Mouse (Mus musculus): Measurements from ENCODE around the gene Rbks. TPM values are rescaled to one million over a fixed set of nuclear protein-coding genes. Genes with fewer than 3 reads are reported as not detected.
A peak's percentile ranks its signal among the peaks of the same experiment; 100 is the strongest.

The Rbks gene
- 8.0 TPM in 2 replicates for polyA plus RNA-seq (2015; fragmentation: Nextera tagmentation; extraction: Ambion mirVana)

DNA sequence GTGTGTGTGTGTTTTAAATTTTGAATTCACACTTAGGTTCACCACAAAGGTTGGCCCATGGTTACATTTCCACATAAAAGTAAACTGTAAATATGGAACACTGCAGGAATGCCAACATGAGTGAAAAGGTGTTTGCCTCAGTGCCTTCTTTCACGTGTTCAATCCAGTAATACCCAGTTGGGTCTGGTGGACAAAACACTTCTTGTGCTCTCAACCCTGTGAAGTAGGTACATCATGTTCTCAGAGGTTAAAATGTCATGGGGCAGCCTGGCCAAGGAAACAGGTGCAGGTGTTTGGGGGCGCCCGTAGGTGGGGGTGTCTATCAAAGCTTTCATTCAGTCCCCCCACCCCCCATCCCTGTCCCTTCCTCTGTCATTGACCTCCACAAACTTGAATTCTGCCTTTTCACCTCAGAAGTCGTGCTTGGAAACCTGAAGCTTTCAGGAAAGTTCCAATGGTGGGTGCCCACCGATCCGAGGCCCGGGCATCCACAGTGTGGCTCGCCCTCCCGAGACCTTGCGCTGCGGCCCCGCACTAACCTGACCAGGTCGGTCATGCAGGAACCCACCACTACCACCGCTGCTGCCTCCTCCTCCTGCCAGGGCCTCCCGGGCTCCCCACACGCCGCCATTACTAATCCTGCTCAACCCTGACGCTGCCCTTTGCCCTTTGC is at the start of gene Rbks:
Gene Rbks, minus strand, starts transcription at position 657 of the 673 bp plus-strand sequence.
- peak within 1 kb of the TSS; percentile 97 for H3K27ac ChIP-seq
- whole genome bisulfite sequencing, result 7% methylated on average over 18 of the region's 18 CpGs
- no peak for ATAC-seq (ENCODE audit: insufficient read depth, low FRiP score, low read depth)
- peak within 1 kb of the TSS; percentile 79 for H3K4me2 ChIP-seq
- peak within 1 kb of the TSS; percentile 86 for H3K9ac ChIP-seq
- no peaks in the 10 kb centered on the region for H3K9me3 ChIP-seq
- H3K4me1 ChIP-seq, result peaks cover 4% of the 10 kb centered on the region; the same call in 1 of the 2 replicates
- no peaks in the 10 kb centered on the region for H3K27me3 ChIP-seq (replicated peaks)
- no peaks in the 10 kb centered on the region for H3K36me3 ChIP-seq
- H3K4me3 ChIP-seq (replicated peaks), result peak within 1 kb of the TSS; percentile 90

DNA sequence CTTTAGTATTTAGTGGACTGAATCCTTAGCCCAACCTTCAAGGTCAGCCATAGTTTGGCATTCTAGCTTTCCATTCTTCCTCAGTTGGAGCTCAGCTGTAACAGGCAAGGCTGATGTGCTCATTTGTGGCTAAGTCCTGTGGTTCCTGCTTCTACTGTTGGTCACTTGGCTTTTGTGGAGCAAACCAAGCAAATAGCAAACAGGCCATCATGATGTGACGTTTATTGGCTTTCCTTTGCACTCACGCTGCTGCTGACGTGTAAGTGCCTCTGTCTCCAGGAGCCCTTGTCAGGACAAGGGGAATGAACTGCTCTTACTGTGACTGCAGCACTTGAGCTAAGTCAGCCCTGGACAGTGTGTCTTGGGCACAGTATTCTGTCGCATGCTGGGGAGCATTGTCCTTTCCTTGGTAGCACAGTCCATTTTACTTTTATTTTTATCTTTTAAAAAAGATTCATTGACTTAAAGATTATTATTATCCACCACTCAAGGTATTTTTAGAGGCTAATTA is 45.1 kb upstream of the Rbks start:
- Histone ChIP-seq H3K9ac (no peak overlapping the region), H3K36me3 (no peaks in the 10 kb centered on the region), H3K4me3 (replicated peaks) (no peak overlapping the region), H3K27me3 (replicated peaks) (no peaks in the 10 kb centered on the region), H3K4me1 (no peaks in the 10 kb centered on the region), H3K9me3 (no peaks in the 10 kb centered on the region), H3K4me2 (no peak overlapping the region), H3K27ac (no peak overlapping the region)
- 73% methylated on average over 4 of the region's 4 CpGs for WGBS
- ATAC-seq (ENCODE audit: insufficient read depth, low FRiP score, low read depth), result no peak

DNA sequence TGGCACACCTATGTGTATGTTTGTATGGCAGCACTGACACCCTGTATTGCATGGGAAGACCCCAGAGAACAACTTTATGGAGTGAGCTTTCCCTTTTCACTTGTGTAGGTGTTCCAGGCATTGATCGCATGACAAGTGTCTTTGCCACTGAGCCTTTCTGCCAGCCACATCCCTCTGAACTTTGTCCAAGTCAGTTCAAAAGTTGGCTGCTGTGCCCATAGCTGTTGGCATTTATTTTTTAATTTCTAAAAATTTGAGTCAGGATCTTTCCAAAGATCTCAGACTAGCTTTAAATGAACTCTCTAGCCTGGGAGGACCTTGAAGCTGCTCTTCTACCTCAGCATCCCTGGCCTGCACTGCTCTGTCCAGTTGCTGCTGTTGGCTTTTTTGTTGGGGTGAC is 44.5 kb upstream of the Rbks start:
- no peaks in the 10 kb centered on the region for H3K27me3 ChIP-seq (replicated peaks)
- H3K9me3 ChIP-seq, result no peaks in the 10 kb centered on the region
- ATAC-seq (ENCODE audit: insufficient read depth, low FRiP score, low read depth), result no peak
- no peaks in the 10 kb centered on the region for H3K4me1 ChIP-seq
- H3K4me3 ChIP-seq (replicated peaks), result no peak overlapping the region
- no peak overlapping the region for H3K4me2 ChIP-seq
- no peak overlapping the region for H3K27ac ChIP-seq
- H3K9ac ChIP-seq, result no peak overlapping the region
- no peaks in the 10 kb centered on the region for H3K36me3 ChIP-seq
- WGBS, result 95% methylated on average over 1 of the region's 1 CpGs

DNA sequence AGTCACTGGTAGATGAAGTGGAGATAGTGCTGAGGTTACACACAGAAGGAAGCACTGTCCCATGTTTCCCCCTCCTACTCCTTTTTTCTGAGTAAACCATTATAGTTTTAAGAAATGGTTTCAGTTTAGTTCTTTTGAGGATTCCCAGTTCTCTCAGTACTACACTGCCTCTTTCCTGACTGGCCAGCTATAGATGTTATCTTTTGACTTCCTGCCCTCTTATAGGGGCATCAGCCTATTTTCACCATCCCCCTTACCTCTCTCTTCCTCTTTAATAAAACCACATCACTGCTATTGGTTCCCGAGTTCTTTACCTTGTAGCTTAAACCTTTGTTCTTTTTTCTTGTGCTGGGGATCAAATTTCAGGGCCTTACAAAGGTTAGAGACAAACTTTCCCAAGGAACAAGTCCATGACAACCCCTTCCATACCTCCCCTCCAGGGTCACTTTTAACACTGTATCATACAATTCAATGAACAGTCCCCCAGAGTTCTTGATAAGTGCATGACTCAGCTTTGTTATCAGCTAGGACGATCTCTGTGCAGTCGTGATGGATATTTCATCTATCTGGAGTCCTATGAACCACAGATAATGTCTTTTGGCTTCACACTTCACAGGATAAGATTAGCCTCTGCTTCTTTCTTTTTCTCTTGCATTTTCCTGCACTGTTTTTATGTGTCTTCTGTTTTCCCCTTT is 35.4 kb upstream of the Rbks start:
- no peaks in the 10 kb centered on the region for H3K4me1 ChIP-seq
- no peak for ATAC-seq (ENCODE audit: insufficient read depth, low FRiP score, low read depth)
- H3K36me3 ChIP-seq, result no peaks in the 10 kb centered on the region
- no peak overlapping the region for H3K4me3 ChIP-seq (replicated peaks)
- H3K9ac ChIP-seq, result no peak overlapping the region
- H3K4me2 ChIP-seq, result no peak overlapping the region
- WGBS, result 28% methylated on average over 3 of the region's 3 CpGs
- no peaks in the 10 kb centered on the region for H3K27me3 ChIP-seq (replicated peaks)
- H3K27ac ChIP-seq, result no peak overlapping the region
- no peaks in the 10 kb centered on the region for H3K9me3 ChIP-seq

DNA sequence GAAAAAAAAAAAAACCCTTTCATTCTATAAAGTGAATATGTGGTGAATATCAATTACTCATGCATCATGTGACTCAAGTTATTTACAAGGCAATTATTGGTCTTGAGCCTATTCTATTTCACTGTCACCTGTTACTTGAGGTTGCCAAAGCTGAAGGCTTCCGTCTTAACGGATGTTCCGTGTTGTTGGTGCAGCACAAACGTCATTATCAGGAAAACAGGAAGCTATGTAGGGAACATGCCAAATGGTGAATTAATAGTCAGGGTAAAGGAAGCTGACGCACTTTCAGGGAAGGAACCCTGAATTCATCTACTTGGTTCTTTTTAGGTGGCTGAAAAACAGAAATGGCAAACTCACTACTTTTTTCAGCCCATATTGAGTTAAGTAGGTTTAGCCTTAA is 30.0 kb upstream of the Rbks start:
- H3K9ac ChIP-seq, result no peak overlapping the region
- no peaks in the 10 kb centered on the region for H3K4me1 ChIP-seq
- ATAC-seq (ENCODE audit: insufficient read depth, low FRiP score, low read depth), result no peak
- no peak overlapping the region for H3K4me2 ChIP-seq
- H3K27me3 ChIP-seq (replicated peaks), result no peaks in the 10 kb centered on the region
- no peak overlapping the region for H3K27ac ChIP-seq
- H3K9me3 ChIP-seq, result no peaks in the 10 kb centered on the region
- H3K36me3 ChIP-seq, result no peaks in the 10 kb centered on the region
- 69% methylated on average over 5 of the region's 5 CpGs for whole genome bisulfite sequencing
- no peak overlapping the region for H3K4me3 ChIP-seq (replicated peaks)

DNA sequence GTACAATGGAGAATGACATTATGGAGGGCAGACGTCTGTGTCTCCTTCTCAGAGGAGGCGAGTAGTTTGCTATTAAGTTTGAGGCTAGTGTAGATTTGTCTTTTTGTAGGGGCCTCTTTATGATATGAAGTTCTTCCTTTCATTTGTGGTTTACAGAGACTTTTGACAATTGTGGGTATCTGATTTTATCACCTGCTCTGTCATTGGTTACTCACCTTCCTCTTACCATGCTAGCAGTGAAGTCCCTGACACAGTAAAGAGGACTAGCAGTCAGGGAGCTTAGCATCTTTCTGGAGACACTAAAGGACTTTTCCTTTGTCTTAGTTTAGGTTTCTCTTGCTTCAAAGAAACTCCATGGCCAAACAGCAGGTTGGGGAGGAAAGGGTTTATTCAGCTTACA is 28.5 kb upstream of the Rbks start:
- no peak overlapping the region for H3K27ac ChIP-seq
- no peaks in the 10 kb centered on the region for H3K4me1 ChIP-seq
- H3K27me3 ChIP-seq (replicated peaks), result no peaks in the 10 kb centered on the region
- H3K9ac ChIP-seq, result no peak overlapping the region
- H3K4me3 ChIP-seq (replicated peaks), result no peak overlapping the region
- no peaks in the 10 kb centered on the region for H3K36me3 ChIP-seq
- H3K9me3 ChIP-seq, result no peaks in the 10 kb centered on the region
- no peak overlapping the region for H3K4me2 ChIP-seq
- WGBS, result 77% methylated on average over 2 of the region's 2 CpGs
- no peak for ATAC-seq (ENCODE audit: insufficient read depth, low FRiP score, low read depth)

DNA sequence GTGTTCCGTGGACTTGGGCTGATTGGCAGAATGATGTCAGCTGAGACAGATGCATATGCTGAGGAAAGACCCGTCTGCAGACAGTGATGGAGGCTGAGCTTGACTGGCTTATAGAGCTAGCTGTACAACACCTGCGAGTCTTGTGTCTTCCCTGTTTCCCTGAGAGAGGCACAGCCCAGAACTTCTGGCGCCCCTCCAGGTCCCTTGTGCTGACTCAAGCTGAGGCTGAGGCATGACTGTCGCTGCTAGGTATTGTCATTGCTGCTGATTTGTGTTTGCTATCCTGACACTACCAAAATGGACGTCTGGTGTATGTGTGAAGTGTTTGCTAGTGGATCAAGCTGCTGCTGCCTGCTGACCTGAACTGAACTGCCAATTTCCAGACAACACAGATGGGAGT is 27.1 kb upstream of the Rbks start:
- Histone ChIP-seq H3K4me3 (replicated peaks) (no peak overlapping the region), H3K4me1 (no peaks in the 10 kb centered on the region), H3K27ac (no peak overlapping the region), H3K36me3 (no peaks in the 10 kb centered on the region), H3K4me2 (no peak overlapping the region), H3K9ac (no peak overlapping the region), H3K27me3 (replicated peaks) (no peaks in the 10 kb centered on the region), H3K9me3 (no peaks in the 10 kb centered on the region)
- 73% methylated on average over 6 of the region's 6 CpGs for WGBS
- ATAC-seq (ENCODE audit: insufficient read depth, low FRiP score, low read depth), result no peak

DNA sequence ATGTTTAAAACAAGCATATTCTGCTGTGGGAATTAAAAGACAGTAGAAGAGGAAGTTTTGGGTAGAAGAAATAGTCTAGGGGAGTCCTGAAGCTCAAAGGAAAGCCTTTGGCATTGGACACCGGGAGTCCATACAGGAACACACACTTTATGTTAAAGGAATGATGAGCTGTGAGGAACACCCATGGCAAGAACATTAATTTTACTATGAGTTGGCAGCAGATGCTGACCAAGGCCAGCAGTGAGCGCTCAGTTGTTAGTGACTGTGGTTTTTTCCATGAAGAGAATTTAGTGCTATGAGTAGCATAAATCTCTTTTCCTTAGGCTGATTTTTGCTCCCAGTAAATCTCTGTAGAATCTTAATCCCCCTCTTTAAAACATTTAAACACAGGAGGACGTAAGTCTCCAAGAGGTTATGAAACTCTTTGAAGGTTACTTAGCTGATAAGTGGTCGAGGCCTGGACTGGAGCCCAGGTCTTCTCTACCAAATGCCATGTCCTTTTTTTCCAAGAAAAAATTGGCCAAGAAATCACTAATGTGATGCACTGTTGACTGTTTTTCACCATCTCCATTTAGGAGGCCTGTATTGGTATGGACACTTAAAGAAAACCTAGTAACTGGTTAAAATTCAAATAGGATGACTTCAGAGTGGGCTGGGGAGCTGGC is 18.2 kb upstream of the Rbks start:
- WGBS, result 38% methylated on average over 4 of the region's 4 CpGs
- peaks cover 2% of the 10 kb centered on the region; the same call in 1 of the 2 replicates for H3K4me1 ChIP-seq
- H3K4me3 ChIP-seq (replicated peaks), result no peak overlapping the region
- no peaks in the 10 kb centered on the region for H3K27me3 ChIP-seq (replicated peaks)
- ATAC-seq (ENCODE audit: insufficient read depth, low FRiP score, low read depth), result no peak
- no peaks in the 10 kb centered on the region for H3K36me3 ChIP-seq
- peak overlapping the region; percentile 57 for H3K27ac ChIP-seq
- H3K9me3 ChIP-seq, result no peaks in the 10 kb centered on the region
- H3K9ac ChIP-seq, result no peak overlapping the region
- no peak overlapping the region for H3K4me2 ChIP-seq

DNA sequence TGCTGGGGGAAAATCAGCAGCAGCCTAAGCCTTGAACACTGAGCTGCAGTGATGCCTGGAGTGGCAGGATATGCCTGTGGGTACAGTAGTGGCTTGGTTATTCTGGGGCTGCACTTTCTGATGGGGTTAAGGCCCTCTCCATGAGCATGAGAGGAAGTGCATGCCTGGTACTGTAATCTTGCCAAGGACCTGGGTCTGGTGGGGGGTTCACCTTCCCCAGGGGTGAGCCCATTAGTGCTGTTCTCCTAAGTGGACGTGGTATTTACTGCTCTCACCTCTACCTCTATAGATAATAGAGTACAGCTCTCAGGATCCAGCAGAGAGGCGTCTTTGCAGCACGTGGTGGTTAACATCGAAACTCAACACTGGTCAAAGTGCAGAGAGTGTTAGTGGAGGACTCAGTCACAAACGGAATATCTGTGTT is 16.4 kb upstream of the Rbks start:
- Histone ChIP-seq H3K4me3 (replicated peaks) (no peak overlapping the region), H3K36me3 (no peaks in the 10 kb centered on the region), H3K27me3 (replicated peaks) (no peaks in the 10 kb centered on the region), H3K27ac (peak overlapping the region; percentile 97), H3K4me1 (peaks cover 2% of the 10 kb centered on the region; the same call in 1 of the 2 replicates), H3K9ac (no peak overlapping the region), H3K4me2 (no peak overlapping the region), H3K9me3 (no peaks in the 10 kb centered on the region)
- peak; percentile 37; the same call in 1 of the 2 replicates for ATAC-seq (ENCODE audit: insufficient read depth, low FRiP score, low read depth)
- WGBS, result 50% methylated on average over 5 of the region's 5 CpGs

DNA sequence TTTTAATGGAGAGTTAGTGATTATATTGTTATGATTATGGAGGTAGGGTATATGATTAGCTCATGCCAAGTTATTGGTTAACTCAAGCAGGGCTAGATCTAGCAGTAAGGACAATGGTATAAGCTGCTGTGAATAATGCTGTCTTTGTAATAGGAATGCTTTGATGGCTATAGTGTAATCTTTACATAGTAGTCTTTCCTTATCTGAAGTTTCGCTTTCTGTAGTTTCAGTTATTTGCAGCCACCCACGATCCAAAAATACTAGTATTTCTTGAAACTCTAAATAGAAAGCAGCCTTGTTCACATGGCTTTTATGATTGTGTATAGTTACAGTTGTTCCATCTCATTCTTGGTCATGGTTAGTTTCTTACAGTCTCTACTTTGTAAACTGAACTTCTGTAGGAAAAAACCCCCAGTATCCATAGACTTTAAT is 15.9 kb upstream of the Rbks start:
- Histone ChIP-seq H3K4me3 (replicated peaks) (no peak overlapping the region), H3K27me3 (replicated peaks) (no peaks in the 10 kb centered on the region), H3K27ac (peak overlapping the region; percentile 97), H3K9ac (no peak overlapping the region), H3K4me2 (no peak overlapping the region), H3K9me3 (no peaks in the 10 kb centered on the region), H3K36me3 (no peaks in the 10 kb centered on the region), H3K4me1 (peaks cover 2% of the 10 kb centered on the region; the same call in 1 of the 2 replicates)
- peak; percentile 92 for ATAC-seq (ENCODE audit: insufficient read depth, low FRiP score, low read depth)
- 66% methylated on average over 2 of the region's 2 CpGs for WGBS

DNA sequence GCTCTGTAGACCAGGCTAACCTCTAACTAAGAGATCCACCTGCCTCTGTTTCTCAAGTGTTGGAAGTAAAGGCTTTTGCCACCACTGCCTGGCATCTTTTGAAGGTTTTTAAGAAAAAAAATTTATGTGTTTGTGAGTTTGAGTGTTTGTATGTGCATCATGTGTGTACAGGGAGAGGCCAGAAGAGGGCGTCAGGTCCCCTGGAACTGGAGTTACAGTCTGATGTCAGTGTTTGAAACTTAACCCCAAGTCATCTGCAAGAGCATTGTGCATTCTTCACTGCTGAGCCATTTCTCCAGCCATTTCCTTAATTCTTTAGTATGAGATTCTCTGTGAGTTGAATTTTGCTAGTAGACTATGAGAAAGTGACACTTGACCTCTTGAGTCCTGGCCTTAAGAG is 12.0 kb upstream of the Rbks start:
- no peak overlapping the region for H3K27ac ChIP-seq
- 79% methylated on average over 1 of the region's 1 CpGs for WGBS
- ATAC-seq (ENCODE audit: insufficient read depth, low FRiP score, low read depth), result no peak
- no peaks in the 10 kb centered on the region for H3K9me3 ChIP-seq
- no peaks in the 10 kb centered on the region; the same call in 1 of the 2 replicates for H3K4me1 ChIP-seq
- H3K4me3 ChIP-seq (replicated peaks), result no peak overlapping the region
- no peaks in the 10 kb centered on the region for H3K36me3 ChIP-seq
- H3K9ac ChIP-seq, result no peak overlapping the region
- no peaks in the 10 kb centered on the region for H3K27me3 ChIP-seq (replicated peaks)
- H3K4me2 ChIP-seq, result no peak overlapping the region

DNA sequence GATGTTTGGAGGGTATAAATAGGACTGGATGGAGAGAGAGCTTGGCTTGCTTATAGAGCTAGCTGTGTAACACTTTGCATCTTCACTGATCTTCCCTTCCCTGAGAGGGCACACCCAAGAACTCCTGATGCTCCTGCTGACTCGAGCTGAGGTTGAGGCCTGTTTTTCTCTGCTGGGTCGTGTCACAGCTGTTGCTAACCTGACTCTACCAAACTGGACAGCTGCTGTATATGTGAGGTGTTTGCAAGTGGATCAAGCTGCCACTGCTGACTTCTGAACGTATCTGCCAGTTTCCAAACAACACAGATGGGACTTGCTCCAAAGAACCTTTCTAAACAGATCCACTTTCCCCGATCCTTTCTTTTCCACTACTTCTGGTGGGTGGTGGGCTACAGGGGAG is 9.4 kb upstream of the Rbks start:
- WGBS, result 74% methylated on average over 4 of the region's 4 CpGs

More for the DNA sequence above, 9.4 kb upstream of the Rbks start:
- Histone ChIP-seq H3K36me3 (0 out of 2 replicates have a peak, but pooled peaks cover 3% of the 10 kb centered on the region), H3K27ac (no peak overlapping the region), H3K4me3 (replicated peaks) (no peak overlapping the region), H3K9ac (no peak overlapping the region), H3K4me1 (no peaks in the 10 kb centered on the region), H3K4me2 (no peak overlapping the region), H3K9me3 (no peaks in the 10 kb centered on the region), H3K27me3 (replicated peaks) (no peaks in the 10 kb centered on the region)
- no peak for ATAC-seq (ENCODE audit: insufficient read depth, low FRiP score, low read depth)

Measured in stomach, embryonic 15.5 days (tissue).